Mouse (Mus musculus) cerebellum, adult 11-12 months (tissue): ENCODE data around the gene Ppef2.

Experiments
- DNase-seq: peaks from one replicate; pipeline ENCODE4 v3.0.0; 2022

Ppef2 gene

DNA sequence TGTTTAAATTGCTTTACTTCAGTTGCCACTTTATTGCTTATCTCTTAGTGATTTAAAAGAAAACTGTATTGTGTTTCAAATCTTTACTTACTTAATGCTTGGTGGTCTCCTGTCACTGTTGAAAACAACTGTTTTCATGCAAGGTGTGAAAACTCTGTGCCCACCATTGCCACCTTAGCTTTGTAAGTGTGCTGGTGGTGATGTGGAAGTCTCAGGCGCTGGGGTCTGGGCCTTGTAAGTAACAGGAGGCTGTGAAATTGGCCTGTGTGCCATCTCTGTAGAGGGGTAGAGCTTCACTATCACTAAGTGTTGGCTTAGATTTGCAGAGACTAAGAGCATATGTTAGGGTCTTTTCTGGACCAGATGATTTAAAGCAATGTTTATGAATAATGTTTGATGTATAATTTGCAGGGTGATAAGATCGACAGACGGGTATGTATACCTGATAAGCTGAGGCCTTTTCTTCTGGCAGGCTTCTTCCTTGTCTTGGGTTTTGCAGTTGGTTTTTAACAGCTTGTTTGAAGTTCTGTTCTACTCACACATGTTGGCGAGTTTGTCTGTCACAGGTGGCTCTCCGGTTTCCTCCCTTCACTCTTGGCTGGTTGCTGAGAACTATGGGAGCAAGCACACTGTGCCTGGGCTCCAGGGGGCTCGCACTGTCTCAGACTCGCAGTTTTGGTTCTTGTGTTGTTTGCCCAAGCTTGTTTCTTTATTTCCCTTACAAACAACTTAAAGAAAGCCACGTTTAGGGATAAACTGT is 72.8 kb downstream of the Ppef2 start:
- no peak for DNase-seq
